Mouse (Mus musculus) 416B (cell line): ENCODE measurements at regions not wholly inside any gene's neighbourhood (a gene's known extent, or its start where the extent isn't known, plus 50 kb on each side); places are given as distances from the start of the nearest gene placed in this dataset.
A peak's percentile ranks its signal among the peaks of the same experiment; 100 is the strongest.

Experiments used
- DNase-seq: peaks from one replicate; pipeline ENCODE4 v3.0.0; 2011; ENCODE audit warnings: low read depth

GRCm38 (mm10) chr10:19067623-19068022 lies 52.2 kb upstream of the Tnfaip3 start:
- no peak for DNase-seq

- DNase-seq, result peak; percentile 92
Observed at GRCm38 (mm10) chr10:19066821-19067350, 51.4 kb upstream of the Tnfaip3 start.
